Mouse (Mus musculus) neutrophil, adult 65 days (primary cell): Measurements from ENCODE around the gene Mrps27. TPM values are rescaled to one million over a fixed set of nuclear protein-coding genes. Genes with fewer than 3 reads are reported as not detected.

ENCODE experiments used
- total RNA-seq: library from RNA; stranded (reverse); gene quantifications from 2 replicates; pipeline ENCODE4 v1.2.4, GENCODE M21; 2023

Mrps27 gene
- total RNA-seq, result 3.6 and 5.0 TPM in 2 replicates

GRCm38 (mm10) chr13:99344599-99345575, at the start of gene Mrps27, which contains the start of gene Ptcd2:
TSS of gene Mrps27 (plus strand) at chr13:99344786.
TSS of gene Ptcd2 (minus strand) at chr13:99344705.

Other genes starting within 250 kb of the Mrps27 start
- gene Zfp366, start 160.0 kb upstream of the Mrps27 start, total RNA-seq, result 0.06 TPM in 1 of 2 replicates, not detected in the other
- gene Ptcd2, start 81 bp upstream of the Mrps27 start, total RNA-seq, result 13.5 and 14.9 TPM in 2 replicates
- 0.23 and 0.25 TPM in 2 replicates for gene Map1b, start 171.8 kb downstream of the Mrps27 start, total RNA-seq